Mouse (Mus musculus): ENCODE measurements around the gene Fmo5. TPM values are rescaled to one million over a fixed set of nuclear protein-coding genes. Genes with fewer than 3 reads are reported as not detected.

The Fmo5 gene
- polyA plus RNA-seq (2015; fragmentation: Nextera tagmentation; extraction: Ambion mirVana), result 0.39 and 0.43 TPM in 2 replicates

DNA sequence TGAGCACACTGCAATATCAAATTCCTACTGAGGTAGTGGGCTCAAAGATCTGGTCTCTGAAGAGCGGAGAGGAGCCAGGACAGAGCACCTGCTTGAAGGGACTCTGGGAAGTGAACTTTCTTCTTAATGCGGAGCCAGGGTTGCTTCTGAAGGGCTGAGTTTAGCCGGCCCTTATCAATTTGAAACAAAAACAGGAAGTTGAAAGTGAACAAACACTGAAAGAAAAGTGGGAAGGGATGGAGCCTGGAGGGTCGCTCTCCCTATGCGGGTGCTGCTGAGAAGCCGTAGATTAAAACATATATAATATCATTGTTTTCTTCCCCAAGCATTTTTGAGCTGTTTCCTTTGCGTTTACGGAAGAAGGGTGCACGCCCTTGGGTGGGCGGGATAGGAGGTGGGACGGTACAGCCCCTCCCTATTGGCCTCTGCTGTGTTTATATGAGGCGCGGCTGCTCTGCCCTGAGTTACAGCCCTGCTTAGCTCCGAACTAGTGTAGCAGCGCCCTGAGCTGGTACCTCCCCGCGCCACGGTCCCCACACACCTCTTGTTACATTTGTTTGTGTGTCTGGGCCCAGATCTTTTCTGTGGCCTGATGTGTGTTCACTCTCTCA is at the start of gene Fmo5:
Gene Fmo5, plus strand, starts transcription at position 414 of the 611 bp plus-strand sequence.
- H3K9me3 ChIP-seq (replicated peaks), result no peaks in the 10 kb centered on the region
- 4% methylated on average over 18 of the region's 18 CpGs for WGBS
- H3K27ac ChIP-seq, result no peak within 1 kb of the TSS
- H3K27me3 ChIP-seq, result no peaks in the 10 kb centered on the region
- peaks cover 6% of the 10 kb centered on the region for H3K4me1 ChIP-seq
- H3K9ac ChIP-seq, result peak within 1 kb of the TSS; percentile 46
- ATAC-seq, result no peak
- H3K4me2 ChIP-seq, result peak within 1 kb of the TSS; percentile 59
- peak within 1 kb of the TSS; percentile 34 for H3K4me3 ChIP-seq
- H3K36me3 ChIP-seq (ENCODE audit: poor library complexity, severe bottlenecking), result no peaks in the 10 kb centered on the region

DNA sequence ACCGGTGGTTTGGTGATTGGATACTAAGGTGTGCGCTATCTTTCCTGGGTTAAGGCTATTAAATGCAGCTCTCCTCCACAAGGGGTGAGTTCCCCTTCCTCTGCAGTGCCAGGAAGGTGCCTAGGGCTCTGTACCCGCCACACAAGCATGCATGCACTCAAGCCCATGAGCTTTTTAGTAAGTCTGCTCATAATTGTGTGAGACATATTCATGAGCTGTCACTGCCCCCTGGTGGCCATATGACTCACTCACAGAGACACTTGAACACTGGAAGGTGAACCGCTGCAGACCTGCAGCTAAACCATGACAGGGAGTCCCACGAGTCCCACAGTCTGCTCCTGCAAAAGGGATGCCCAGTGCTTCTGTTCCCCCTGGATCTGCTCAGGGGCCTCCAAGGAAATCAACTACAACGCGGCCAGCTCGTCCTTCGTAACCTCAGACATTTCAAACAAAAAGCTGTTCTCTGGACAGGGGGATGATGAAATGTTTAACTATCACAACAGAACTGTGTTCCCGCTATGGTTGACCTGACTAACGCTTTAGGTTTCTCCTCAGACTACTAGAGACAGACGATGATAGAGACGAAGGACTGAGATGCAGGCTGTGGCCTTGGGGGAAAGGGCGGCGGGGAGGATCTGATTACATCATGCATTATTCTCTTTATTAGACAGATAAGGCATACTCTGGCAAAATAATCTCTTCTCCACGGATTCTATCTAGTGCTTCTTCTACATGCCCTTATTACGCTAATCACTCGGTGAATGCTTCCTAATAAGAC is 43.0 kb upstream of the Fmo5 start:
- Histone ChIP-seq H3K9ac (no peak overlapping the region), H3K4me3 (no peak overlapping the region), H3K27me3 (no peaks in the 10 kb centered on the region), H3K27ac (no peak overlapping the region), H3K4me1 (no peaks in the 10 kb centered on the region), H3K4me2 (no peak overlapping the region), H3K36me3 (ENCODE audit: poor library complexity, severe bottlenecking) (peaks cover 19% of the 10 kb centered on the region; the same call in 1 of the 2 replicates), H3K9me3 (replicated peaks) (no peaks in the 10 kb centered on the region)
- 66% methylated on average over 18 of the region's 18 CpGs for WGBS
- peak; percentile 93 for ATAC-seq

DNA sequence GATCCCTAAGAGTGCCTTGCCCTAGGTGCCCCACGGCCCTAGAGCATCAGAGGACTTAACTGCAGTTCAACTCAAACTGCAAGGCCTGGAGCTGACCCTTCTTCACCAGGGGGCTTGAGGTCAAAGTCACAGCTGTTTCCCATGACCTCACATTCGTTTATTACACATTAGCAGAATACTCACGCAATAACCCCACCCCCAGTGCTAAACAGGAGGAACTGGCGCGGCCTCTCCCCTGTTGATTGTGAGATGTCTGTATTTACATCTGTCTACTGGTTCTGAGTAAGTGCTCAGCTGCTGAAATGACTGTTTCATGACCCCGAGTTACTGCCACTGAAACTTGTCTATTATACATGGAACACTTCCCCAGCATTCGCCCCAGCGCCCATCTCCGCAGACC is 40.9 kb upstream of the Fmo5 start:
- Histone ChIP-seq H3K27ac (no peak overlapping the region), H3K4me3 (no peak overlapping the region), H3K9ac (no peak overlapping the region), H3K27me3 (no peaks in the 10 kb centered on the region), H3K36me3 (ENCODE audit: poor library complexity, severe bottlenecking) (peaks cover 5% of the 10 kb centered on the region; the same call in 1 of the 2 replicates), H3K9me3 (replicated peaks) (no peaks in the 10 kb centered on the region), H3K4me1 (no peaks in the 10 kb centered on the region), H3K4me2 (no peak overlapping the region)
- ATAC-seq, result no peak
- 92% methylated on average over 9 of the region's 9 CpGs for WGBS

- Histone ChIP-seq H3K27me3 (no peaks in the 10 kb centered on the region), H3K9me3 (replicated peaks) (no peaks in the 10 kb centered on the region), H3K4me1 (no peaks in the 10 kb centered on the region), H3K9ac (no peak overlapping the region), H3K27ac (no peak overlapping the region), H3K4me2 (no peak overlapping the region), H3K36me3 (ENCODE audit: poor library complexity, severe bottlenecking) (peaks cover 13% of the 10 kb centered on the region; the same call in 1 of the 2 replicates), H3K4me3 (no peak overlapping the region)
- no peak for ATAC-seq
- WGBS, result 55% methylated on average over 8 of the region's 8 CpGs
Observed at GRCm38 (mm10) chr3:97590699-97591098, 37.9 kb upstream of the Fmo5 start.

DNA sequence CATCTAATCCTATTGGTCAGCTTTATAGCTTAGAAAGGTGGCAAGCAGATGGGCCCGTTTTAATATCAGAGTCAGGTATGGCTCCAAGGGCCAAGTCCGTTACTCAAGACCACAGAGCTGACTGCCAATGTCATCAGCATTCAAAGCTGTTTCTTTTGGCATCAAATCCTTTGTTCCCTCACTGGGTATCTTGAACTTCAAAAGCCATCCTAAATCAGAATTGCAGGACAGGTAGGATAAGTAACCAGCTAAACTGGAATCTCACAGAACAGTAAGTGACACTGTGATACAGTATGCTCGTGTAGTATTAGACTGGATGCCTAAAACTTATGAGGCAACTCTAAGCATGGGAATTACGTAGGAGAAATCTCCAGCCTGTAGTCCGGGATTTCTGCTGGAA is 35.5 kb upstream of the Fmo5 start:
- Histone ChIP-seq H3K4me1 (no peaks in the 10 kb centered on the region), H3K27me3 (no peaks in the 10 kb centered on the region), H3K4me2 (no peak overlapping the region), H3K4me3 (no peak overlapping the region), H3K27ac (no peak overlapping the region), H3K9me3 (replicated peaks) (no peaks in the 10 kb centered on the region), H3K36me3 (ENCODE audit: poor library complexity, severe bottlenecking) (peaks cover 8% of the 10 kb centered on the region; the same call in 1 of the 2 replicates), H3K9ac (no peak overlapping the region)
- 94% methylated on average over 5 of the region's 5 CpGs for WGBS
- ATAC-seq, result no peak

DNA sequence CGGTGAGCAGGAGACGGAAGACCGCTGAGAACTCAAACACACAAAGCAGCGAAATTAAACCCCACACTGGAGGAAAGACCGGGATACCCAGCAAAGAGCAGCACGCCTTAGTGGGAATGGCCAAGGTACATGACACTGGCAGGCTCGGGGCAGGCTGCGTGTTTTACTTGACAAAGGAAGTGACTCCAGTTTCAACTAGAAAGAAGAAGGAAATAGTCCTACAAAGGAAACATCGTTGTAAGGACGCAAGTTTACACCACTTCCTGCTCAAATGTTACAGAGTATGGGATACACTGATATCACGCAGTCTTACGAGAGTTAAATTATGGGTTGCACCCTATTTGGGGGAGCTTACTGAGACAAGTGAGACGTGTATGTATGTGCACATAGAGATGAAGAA is 34.5 kb upstream of the Fmo5 start:
- WGBS, result 92% methylated on average over 13 of the region's 13 CpGs

DNA sequence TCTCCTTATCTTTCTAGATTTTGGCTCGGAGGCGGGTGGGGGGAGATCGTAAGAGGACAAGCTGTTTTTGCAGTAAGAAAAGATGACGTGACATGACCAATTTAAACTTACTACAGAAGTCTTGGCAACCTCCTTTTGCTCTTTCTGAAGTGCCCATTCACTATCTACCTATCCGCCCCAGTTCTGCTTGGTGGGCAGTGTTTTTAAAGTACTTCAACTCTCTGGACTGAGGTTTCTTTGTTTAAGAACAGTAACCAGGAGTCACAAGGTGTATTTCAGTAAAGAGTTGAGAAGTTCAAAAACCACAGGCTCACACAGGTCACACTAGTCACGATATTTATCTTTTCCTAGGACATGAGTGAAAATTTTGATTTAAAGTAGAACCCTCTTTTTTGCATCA is 33.5 kb upstream of the Fmo5 start:
- no peaks in the 10 kb centered on the region for H3K4me1 ChIP-seq
- no peak overlapping the region for H3K4me3 ChIP-seq
- no peak for ATAC-seq
- no peak overlapping the region for H3K4me2 ChIP-seq
- H3K9me3 ChIP-seq (replicated peaks), result no peaks in the 10 kb centered on the region
- H3K36me3 ChIP-seq (ENCODE audit: poor library complexity, severe bottlenecking), result peaks cover 15% of the 10 kb centered on the region
- H3K9ac ChIP-seq, result no peak overlapping the region
- H3K27ac ChIP-seq, result no peak overlapping the region
- 92% methylated on average over 6 of the region's 6 CpGs for WGBS
- H3K27me3 ChIP-seq, result no peaks in the 10 kb centered on the region

More for the DNA sequence above, 34.5 kb upstream of the Fmo5 start:
- Histone ChIP-seq H3K27ac (no peak overlapping the region), H3K27me3 (no peaks in the 10 kb centered on the region), H3K4me1 (no peaks in the 10 kb centered on the region), H3K4me2 (no peak overlapping the region), H3K9me3 (replicated peaks) (no peaks in the 10 kb centered on the region), H3K9ac (no peak overlapping the region), H3K36me3 (ENCODE audit: poor library complexity, severe bottlenecking) (0 out of 2 replicates have a peak, but pooled peaks cover 8% of the 10 kb centered on the region), H3K4me3 (no peak overlapping the region)
- no peak for ATAC-seq

DNA sequence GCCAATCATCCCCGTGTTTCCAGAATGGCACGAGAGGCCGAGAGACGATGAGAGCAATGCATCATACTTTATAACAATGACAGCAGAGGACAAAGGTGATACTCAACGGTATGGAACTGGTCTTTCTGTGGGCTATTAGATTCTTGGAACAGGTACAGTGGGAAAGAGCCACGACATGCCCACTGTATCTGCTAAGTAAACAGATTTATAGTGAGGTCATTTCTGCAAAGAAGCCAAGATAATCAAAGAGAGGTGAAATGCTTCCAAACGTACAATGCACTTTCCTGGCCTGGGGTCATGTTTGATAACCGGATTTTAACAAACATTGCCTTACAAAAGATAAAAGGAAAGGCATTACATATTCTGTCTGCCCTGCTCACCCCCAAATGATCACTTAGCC is 31.8 kb upstream of the Fmo5 start:
- 93% methylated on average over 8 of the region's 8 CpGs for WGBS
- Histone ChIP-seq H3K27ac (no peak overlapping the region), H3K4me3 (no peak overlapping the region), H3K4me1 (no peaks in the 10 kb centered on the region), H3K9ac (no peak overlapping the region), H3K36me3 (ENCODE audit: poor library complexity, severe bottlenecking) (peaks cover 26% of the 10 kb centered on the region), H3K27me3 (no peaks in the 10 kb centered on the region), H3K9me3 (replicated peaks) (no peaks in the 10 kb centered on the region), H3K4me2 (no peak overlapping the region)
- ATAC-seq, result no peak

DNA sequence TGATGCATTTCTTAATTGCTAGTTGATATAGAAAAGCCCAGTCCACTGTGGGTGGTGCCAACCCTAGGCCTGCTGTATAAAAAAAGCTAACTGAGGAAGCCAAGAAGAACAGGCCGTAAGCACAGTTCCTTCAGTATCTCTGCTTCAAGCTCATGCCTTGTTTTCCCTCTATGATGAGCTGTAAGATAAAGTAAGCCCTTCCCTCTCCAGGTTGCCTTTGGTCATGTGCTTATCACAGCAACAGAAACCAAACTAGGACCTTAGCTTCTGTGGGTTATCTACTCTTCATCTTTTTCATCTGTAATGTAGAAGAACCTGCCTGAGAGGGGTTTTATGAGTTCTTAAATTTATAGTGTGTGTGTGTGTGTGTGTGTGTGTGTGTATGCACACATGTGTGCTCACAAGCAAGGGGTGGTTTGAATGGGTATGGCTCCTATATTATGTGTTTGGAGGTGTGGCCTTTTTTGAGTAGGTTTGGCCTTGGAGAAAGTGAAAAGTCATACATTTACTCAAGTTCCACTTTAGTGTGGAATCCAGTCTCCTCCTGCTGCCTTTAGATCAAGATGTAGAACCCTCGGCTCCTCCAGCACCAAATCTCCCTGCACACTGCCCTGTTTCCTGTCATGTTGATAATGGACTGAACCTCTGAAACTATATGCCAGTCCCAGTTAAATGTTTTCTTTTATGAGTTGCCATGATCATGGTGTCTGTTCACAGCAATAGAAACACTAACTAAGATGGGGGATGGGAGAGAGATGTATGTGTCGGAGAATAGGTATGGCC is 28.4 kb upstream of the Fmo5 start:
- Histone ChIP-seq H3K27ac (no peak overlapping the region), H3K4me3 (no peak overlapping the region), H3K27me3 (no peaks in the 10 kb centered on the region), H3K9ac (no peak overlapping the region), H3K4me2 (no peak overlapping the region), H3K9me3 (replicated peaks) (no peaks in the 10 kb centered on the region), H3K4me1 (no peaks in the 10 kb centered on the region), H3K36me3 (ENCODE audit: poor library complexity, severe bottlenecking) (peaks cover 29% of the 10 kb centered on the region)
- 94% methylated on average over 3 of the region's 3 CpGs for WGBS
- ATAC-seq, result no peak

DNA sequence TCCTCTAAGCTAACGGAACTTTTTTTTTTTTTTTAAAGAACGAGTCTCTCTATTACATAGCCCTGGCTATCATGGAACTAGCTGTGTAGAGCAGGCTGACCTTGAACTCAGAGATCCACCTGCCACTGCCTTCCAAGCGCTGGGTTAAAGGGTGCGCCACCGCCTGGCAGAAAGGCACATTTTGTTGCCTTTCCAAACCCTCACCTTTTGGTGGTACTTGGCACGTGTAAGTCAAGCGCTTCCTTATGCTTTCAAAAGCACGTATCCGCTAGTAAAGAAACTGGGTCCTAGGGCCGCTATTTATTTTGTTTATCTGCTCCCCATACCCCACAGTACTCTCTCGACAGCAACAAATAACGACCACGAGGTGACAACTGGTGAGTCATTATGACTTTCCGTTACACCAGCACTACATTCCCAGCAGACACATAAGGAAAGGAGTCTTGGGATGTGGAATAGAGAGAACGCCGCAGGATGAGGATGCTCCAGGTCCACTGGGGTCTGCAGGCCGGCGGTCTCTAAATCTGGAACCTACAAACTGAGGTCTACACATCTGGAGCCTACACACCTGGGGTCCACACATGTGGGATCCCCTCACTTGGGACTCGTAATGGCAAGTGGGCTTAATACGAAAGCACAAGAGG is 19.3 kb upstream of the Fmo5 start:
- H3K9ac ChIP-seq, result peak overlapping the region; percentile 90
- WGBS, result 3% methylated on average over 20 of the region's 20 CpGs
- 0 out of 2 replicates have a peak, but pooled peaks cover 4% of the 10 kb centered on the region for H3K27me3 ChIP-seq
- peak overlapping the region; percentile 55 for H3K4me2 ChIP-seq
- H3K4me1 ChIP-seq, result peaks cover 7% of the 10 kb centered on the region; the same call in 1 of the 2 replicates
- H3K36me3 ChIP-seq (ENCODE audit: poor library complexity, severe bottlenecking), result no peaks in the 10 kb centered on the region
- peak; percentile 3; the same call in 1 of the 2 replicates for ATAC-seq
- peak overlapping the region; percentile 90 for H3K27ac ChIP-seq
- H3K4me3 ChIP-seq, result peak overlapping the region; percentile 79
- H3K9me3 ChIP-seq (replicated peaks), result no peaks in the 10 kb centered on the region

DNA sequence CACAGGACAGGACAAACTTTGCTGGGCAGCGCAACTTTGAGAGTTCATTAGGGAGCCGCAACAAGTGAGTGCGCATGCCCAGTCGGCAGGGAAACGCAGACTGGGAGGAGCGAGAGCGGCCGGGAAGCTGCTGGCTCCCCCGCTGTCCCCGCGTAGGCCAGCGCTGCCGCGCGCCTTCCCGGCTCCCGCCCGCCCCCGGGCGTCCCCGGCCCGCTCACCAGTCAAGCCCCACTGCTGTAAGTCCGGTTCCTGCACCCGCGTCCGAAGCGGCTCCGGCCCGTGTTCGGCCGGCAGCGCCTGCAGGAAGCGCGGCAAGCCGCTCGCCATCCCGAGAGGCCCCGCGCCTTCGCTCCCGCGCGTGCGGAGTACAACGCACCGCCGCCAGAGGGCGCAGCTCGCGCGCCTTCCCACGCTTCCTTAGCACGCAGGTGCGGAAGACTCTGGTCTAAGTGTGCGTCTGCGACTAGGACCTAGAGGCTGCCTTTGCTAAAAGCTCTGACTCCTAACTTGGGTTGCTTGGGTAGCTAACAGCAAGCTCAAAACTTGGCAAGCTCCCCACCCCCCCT is 18.7 kb upstream of the Fmo5 start, which contains the start of gene Chd1l:
Gene Chd1l, minus strand, starts transcription at position 359 of the 566 bp plus-strand sequence.
- H3K27me3 ChIP-seq, result 0 out of 2 replicates have a peak, but pooled peaks cover 4% of the 10 kb centered on the region
- H3K27ac ChIP-seq, result peak within 1 kb of the TSS; percentile 90
- H3K9ac ChIP-seq, result peak within 1 kb of the TSS; percentile 90
- ATAC-seq, result peak; percentile 96
- no peaks in the 10 kb centered on the region for H3K36me3 ChIP-seq (ENCODE audit: poor library complexity, severe bottlenecking)
- under 1% methylated on average over 41 of the region's 56 CpGs for WGBS
- H3K4me2 ChIP-seq, result peak within 1 kb of the TSS; percentile 55
- peak within 1 kb of the TSS; percentile 79 for H3K4me3 ChIP-seq
- peaks cover 7% of the 10 kb centered on the region; the same call in 1 of the 2 replicates for H3K4me1 ChIP-seq
- H3K9me3 ChIP-seq (replicated peaks), result no peaks in the 10 kb centered on the region
